Mouse (Mus musculus) megakaryocyte, embryonic 14.5 days (primary cell): ENCODE results near the gene Rara.

Experiments
- FLI1 ChIP-seq: IDR thresholded peaks from 2 replicates; pipeline ENCODE4 v1.6.1; 2012; ENCODE audit warnings: low read length, inconsistent platforms, mixed read lengths
- GATA1 ChIP-seq: IDR thresholded peaks from 3 replicates; pipeline ENCODE4 v1.6.1; 2012; ENCODE audit warnings: mixed read lengths, low read length, inconsistent platforms, borderline replicate concordance

- no peak for TF ChIP-seq GATA1
- no peak for TF ChIP-seq FLI1
Observed at GRCm38 (mm10) chr11:98917428-98918005, 10.1 kb upstream of the Rara start.
